Mouse (Mus musculus): Measurements from ENCODE around the gene Ccdc138.

The Ccdc138 gene

GRCm38 (mm10) chr10:58585427-58586223, 87.9 kb downstream of the Ccdc138 start:
- no peak for DNase-seq

- DNase-seq = no peak
Measured at GRCm38 (mm10) chr10:58594486-58594885, 96.7 kb downstream of the Ccdc138 start.

GRCm38 (mm10) chr10:58595197-58595596, 97.4 kb downstream of the Ccdc138 start:
- no peak for DNase-seq

DNA sequence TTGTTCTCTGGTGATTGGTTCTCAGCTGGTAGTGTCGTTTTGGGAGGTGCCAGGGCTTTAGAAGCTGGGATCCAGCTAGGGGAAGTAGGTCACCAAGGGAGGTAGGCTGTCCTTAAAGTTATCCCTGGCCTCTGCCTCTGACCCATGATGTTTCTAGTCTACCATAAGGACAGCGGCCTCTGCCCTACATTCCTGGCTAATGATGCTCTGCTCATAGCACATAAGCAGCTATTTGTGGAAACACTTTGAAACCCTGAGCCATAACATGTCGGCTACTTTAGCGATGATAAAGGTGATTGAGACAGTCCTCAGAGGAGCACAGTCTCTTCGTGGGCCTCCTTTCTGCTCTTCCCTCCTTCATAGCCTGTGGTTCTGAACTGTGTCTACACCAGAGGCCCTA, 98.1 kb downstream of the Ccdc138 start:
- DNase-seq = no peak

DNA sequence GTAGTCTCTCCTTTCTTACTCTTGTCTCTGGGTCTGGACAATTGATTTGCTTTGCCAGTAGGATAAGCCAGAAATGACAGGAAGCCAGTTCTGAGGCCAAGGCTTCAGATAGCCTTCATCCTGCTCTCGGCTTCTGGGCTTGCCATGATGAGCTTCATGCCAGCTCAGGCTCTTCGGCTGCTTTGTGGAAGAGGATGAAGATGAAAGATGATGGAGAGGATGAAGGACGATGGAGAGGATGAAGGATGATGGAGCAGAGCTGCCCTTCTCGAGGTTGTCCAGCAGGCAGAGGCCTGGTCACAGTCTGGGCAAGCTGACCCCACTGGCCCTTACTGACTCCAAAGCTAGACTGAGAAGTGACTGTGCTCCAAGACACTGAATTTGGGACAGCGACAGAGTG, 102.4 kb downstream of the Ccdc138 start:
- no peak for DNase-seq

GRCm38 (mm10) chr10:58600983-58601382, 103.2 kb downstream of the Ccdc138 start:
- DNase-seq = no peak

DNA sequence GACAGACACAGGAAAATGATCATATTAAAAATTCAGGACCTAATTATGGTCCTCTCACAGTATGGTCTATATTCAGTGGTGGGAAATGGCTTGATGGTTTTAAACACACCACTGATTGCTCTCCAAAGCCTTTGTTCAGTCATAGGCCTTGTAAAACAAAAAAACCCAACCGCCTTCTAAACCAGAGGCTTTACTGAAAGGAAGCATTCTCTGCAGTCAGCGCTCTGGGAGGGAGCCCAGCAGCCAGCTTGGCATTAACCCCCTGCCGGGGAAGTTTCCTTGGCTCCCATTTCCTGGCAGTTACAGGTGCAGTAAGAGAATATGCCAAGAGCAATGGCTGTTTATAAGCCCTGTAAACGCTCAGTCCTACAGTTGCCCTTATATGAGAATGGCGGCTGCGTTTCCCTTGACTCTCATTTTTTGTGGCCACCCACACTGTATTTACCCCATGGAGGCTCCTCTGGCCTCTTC, 103.7 kb downstream of the Ccdc138 start:
- DNase-seq = no peak

- no peak for DNase-seq
Measured at GRCm38 (mm10) chr10:58601946-58602345, 104.2 kb downstream of the Ccdc138 start.

- peak; percentile 86 for DNase-seq
Measured at GRCm38 (mm10) chr10:58604779-58605178, 107.0 kb downstream of the Ccdc138 start.

DNA sequence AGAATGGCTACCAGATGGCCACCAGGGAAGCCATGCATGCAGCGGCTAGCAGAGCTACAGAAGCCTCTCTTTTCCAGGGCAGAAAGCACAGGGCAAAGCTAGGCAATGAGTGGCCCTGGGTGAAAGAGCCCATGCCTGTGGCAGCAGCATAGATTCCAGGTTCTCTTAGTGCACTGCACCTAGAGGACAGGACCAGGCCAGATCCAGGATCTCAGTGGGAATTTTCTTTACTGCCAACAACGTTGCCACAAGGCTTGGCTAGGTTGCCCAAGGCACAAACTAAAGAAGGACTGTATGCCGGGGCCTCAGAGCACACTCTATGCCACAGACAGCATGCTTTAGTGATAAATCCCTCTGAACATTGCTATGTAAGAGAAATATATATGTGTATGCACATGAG, 108.6 kb downstream of the Ccdc138 start:
- no peak for DNase-seq

GRCm38 (mm10) chr10:58608858-58609257, 111.1 kb downstream of the Ccdc138 start:
- DNase-seq = peak; percentile 77

- peak; percentile 34 for DNase-seq
Measured at GRCm38 (mm10) chr10:58610484-58611261, 112.9 kb downstream of the Ccdc138 start.

DNA sequence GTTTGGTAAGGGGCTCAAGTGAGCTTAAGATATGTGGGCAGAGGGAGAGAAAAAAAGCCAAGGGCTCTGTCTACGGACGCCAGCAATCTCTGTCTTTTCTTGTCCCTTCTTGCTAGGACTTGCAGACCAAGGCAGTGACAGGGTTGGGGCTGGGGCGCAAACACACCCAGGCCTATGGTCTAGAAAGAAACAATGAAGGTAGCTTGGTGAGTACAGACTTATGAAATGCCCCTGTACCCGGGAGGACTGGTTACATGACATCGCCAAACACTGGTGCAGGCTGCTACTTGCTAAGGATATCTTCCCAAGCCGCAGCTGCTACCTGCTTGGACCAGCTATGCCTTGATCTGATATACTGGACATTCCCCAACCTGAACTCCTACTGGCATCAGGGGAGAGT, 116.9 kb downstream of the Ccdc138 start:
- no peak for DNase-seq

GRCm38 (mm10) chr10:58616565-58616964, 118.8 kb downstream of the Ccdc138 start:
- DNase-seq = no peak

- DNase-seq = peak; percentile 46
Measured at GRCm38 (mm10) chr10:58618501-58619216, 120.9 kb downstream of the Ccdc138 start.

GRCm38 (mm10) chr10:58619266-58619665, 121.5 kb downstream of the Ccdc138 start:
- no peak for DNase-seq

- DNase-seq = no peak
Measured at GRCm38 (mm10) chr10:58624848-58625711, 127.3 kb downstream of the Ccdc138 start.

Data from lung, postnatal 36 days (tissue).